Mouse (Mus musculus): ENCODE results near the gene Trappc2.

DNA sequence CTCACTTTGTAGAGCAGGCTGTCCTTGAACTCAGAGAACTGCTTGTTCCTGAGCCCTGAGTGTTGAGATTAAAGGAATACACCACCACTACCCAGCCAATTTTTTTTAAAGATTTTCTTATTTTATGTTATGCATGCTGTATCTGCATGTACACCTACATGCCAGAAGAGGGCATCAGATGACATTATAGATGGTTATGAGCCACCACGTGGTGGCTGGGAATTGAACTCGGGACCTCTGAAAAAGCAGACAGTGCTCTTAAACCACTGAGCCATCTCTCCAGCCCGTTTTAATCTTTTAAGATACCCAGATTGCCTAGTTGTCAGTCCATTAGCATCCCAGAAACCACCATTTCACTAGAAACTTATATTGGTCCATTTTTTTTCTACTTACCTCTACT is 14.0 kb downstream of the Trappc2 start:
- TF ChIP-seq CTCF (IDR thresholded peaks at IDR 0.05; ENCODE audit: borderline replicate concordance, insufficient read depth, low read depth, low read length) (no peak), POLR2A (IDR thresholded peaks at IDR 0.05; ENCODE audit: borderline replicate concordance, insufficient read depth, low read length) (no peak)

Measured in cerebellum, adult 2 months (tissue).